Mouse (Mus musculus): ENCODE measurements around the gene Bach1. TPM values are rescaled to one million over a fixed set of nuclear protein-coding genes. Genes with fewer than 3 reads are reported as not detected.
A peak's percentile ranks its signal among the peaks of the same experiment; 100 is the strongest.

Bach1 gene
- polyA plus RNA-seq (2012; rRNA removed) = 6.8 and 8.9 TPM in 2 replicates

DNA sequence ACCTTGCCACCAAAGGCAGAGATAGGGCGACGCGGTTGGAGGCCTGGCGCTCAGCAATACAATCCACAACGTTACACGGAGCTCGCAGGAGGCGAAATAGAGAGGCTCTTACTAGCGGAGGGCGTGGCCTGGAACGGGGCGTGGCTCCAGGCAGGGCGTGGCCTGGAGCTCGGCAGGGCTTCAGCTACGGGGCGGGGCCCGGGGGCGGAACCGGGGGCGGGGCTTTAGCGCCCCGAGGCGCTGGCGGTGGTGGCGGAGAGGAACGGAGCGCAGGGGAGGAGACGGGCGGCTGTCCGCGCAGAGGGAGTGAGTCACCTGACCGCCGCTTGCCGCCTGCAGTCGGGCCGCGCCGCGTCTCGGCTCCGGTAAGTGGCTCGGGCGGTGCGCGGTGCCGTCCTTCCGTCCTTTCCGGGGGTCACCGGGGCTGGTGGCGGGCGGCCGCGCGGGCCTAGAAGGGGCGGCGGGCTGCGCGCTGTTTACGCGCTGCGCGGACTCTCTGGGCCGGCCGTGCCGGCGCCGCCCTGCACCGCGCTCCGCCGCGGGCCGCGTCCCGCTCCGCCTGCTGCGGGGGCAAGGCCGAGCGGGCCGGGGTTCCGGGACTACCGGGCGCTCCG is at the start of gene Bach1:
Bach1 (plus strand) TSS at position 254 of the 614 bp plus-strand sequence.
- peak; percentile 90 for DNase-seq (ENCODE audit: low spot score)

DNA sequence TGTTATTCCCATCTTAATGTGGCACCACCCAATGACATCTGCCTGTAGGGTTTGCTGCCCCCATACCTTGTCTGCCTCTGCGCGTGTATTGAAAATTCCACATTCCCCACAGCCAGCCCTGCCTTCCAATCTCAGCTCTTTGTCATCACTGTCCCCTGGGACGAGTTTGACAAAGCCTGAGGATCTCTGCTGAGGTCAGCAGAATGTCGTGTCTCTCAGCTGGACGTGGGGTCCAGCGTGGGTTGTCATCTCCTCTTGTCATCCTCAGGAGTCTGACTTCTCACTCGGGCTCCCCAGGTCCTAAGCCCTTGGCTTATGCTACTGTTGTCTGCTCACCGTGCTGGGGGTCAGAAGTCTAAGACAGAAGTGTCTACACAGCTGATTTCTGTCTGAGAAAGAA is 46.4 kb upstream of the Bach1 start:
- no peak for DNase-seq (ENCODE audit: low spot score)

DNA sequence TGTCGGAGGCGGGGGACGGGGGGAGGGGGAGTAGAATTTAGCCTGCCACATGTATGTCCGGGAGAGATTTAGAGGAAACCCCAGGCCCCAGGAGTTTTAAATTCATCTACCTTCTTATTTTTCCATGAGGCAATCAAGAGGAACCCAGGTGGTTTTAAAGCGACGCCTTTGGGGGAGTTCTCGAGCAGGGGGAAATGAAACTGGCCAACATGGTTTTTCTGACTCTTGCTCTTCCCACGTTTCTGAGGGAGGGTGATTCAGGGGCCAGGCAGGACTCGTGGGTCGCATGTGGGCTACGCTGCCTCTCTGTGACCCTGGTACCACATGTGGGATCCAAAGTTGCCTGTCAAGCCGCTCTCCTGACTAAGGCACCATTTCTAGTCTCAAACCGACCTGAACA is 45.8 kb upstream of the Bach1 start:
- no peak for DNase-seq (ENCODE audit: low spot score)

DNA sequence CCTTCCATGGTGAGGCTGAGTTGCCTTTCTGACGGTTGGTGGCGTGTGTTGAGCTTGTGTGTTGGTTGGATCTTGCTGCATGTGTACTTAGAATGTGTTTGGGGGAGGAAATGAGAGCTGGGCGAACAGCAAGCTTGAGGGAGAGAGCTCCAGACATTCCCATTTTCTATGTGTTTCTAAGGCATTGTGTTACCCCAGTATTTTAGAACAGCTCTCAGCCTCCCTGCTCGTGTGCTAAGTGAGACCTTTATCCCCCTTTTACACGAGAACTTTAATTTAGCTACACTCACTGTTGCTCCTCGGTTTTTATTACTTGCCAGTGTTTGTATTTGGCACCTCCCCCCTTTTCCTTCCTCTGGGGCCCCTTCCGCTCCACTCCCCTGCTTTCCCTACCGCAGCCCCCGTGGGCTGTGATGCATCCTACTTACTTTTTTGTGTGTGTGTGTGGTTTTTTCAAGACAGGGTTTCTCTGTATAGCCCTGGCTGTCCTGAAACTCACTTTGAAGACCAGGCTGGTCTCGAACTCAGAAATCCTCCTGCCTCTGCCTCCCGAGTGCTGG is 44.6 kb upstream of the Bach1 start:
- DNase-seq (ENCODE audit: low spot score) = no peak

DNA sequence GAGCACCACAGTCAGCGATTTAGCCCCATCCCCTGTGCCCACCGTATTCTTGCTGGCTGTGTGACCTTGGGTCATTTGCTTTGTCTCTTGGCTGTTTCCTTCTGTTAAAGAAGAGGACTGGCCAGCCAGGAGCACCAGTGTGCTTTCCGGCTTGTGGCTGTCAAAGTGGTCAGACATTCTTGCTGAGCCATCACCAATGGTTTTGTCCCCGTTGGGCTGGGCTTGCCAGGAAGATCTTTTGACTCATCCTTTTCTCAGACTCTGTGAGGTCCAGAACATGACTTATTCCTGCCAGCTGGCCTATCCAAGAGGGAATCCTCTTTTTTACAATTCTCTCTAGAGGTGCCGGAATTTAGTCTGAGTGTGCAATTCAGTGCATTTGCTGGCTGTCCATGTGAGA is 43.7 kb upstream of the Bach1 start:
- DNase-seq (ENCODE audit: low spot score) = no peak

DNA sequence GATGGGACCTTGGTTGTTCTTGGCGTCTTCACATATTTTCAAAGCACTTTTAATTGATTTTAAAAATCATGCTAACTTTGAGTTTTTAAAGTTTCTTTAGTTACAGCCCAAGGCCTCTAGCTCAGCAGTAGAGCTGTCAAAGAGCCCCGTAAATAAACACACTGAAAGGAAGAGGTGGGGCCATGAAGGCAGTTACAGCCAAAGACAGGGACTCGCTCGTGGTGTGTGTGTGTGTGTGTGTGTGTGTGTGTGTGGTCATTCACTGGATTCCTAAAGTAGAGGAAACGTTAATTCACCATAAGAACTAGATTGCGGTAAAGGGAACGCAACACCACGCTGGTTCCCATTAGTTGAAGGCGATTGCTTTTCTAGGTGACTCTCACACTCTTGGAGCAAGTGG is 43.2 kb upstream of the Bach1 start:
- DNase-seq (ENCODE audit: low spot score) = no peak

DNA sequence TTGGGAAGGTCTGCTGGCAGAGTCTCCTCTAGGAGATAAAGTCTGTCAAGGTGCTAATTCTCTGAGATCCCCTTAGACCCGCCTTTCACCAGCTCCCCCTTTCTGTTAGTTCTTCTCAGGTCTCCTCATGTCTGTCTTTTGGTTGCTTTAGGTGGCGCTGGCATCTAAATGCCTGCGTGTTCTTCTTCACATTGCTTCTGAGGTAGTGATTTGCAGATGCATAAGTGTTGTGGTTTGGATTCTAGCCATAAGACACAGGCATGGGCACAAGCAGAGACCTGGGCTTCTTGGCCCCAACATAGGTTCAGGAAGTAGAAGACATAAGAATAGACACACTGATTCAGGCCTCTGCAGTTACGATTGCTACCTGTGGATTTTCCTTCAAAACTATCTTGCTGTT is 42.0 kb upstream of the Bach1 start:
- no peak for DNase-seq (ENCODE audit: low spot score)

DNA sequence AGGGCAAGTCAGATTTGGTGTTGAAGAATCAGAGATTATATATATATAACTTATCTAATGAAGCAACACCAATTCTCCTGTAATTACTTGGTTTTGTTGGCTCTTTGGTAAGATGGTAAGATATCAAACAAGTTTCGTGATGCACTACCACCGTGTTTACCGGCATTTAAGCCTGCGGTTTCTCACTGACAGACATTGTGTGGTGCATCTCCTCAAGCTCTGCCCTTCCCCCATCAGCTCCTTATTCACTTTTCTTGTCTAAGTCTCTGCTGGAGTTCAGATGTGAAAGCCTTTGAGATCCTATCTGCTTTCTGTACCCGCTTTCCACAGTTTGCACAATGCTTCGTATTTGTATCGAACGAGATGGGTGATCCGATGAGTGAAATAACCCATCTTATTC is 41.5 kb upstream of the Bach1 start:
- DNase-seq (ENCODE audit: low spot score) = no peak

DNA sequence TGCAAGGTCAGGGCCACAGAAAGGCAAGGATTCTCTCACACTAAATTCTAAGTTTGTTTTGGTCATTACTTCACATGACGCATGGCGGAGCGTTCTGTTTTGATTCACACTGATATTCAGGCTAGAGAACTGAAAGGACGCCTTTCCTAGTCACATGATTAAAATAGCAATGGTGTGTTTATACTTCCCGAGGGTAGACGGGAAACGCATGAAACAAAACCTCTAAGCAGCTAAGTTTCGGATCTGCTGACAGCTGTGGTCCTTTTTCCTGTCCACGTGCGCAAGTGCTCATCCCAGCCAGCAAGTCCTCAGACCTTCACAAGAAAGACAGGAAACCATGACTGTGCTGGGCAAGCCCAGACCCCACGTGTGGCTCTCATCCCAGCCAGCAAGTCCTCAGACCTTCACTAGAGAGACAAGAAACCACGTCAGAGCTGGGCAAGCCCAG is 37.7 kb upstream of the Bach1 start:
- no peak for DNase-seq (ENCODE audit: low spot score)

DNA sequence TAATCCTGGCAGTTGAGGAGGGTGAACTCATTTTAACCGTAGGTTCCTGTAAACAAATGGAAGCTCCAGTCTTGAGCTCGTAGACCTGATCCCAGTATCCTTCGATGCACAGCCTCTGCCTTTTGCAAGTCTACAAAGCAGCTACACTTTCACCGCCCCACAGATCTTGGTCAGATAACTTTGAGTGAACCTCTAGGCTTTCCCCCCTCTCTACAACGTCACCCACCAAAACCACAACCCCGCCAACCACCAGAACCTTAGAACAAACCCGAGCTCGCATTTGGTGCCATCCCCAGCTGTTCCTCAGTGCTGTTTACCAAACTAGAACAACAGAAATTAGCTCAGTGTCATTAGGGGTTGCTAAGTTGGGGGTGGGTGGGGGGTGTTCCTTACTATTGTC is 37.1 kb upstream of the Bach1 start:
- DNase-seq (ENCODE audit: low spot score) = no peak

DNA sequence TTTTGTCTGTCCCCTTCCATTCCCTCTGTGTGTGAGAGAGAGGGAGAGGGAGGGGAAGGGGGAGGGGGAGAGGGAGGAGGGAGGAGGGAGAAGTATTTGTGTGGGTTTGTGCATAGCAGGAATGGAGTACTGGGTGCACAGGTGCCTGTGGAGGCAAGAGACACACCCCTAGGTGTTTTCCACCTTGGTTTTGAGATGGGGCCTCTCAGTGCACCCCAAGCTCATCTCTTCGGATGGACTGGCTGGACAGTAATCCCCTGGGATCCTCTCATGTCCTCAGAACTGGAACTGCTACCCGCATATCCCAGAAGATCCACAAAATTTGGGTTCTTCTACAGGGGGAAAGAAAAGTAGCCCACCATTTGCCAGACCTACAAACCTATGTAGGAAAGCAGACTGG is 36.2 kb upstream of the Bach1 start:
- DNase-seq (ENCODE audit: low spot score) = no peak

DNA sequence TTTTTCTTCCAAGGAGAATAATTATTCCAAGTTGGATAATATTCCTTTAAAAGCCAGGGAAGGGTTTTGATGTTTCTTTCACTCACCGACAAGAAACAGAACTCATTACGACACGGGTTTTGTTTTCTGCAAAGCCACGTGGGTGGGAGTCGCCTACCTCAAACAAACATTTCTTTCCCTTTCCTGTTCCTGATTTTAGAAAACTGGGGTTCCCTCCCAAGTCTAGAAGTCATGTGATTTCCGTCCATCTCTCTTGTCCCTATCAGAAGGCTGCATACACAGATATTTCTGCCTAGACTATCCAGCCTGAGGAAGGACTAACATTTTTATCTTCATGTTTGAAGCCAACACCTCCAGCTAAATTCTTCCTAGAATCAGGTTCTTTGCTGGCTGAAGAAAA is 34.9 kb upstream of the Bach1 start:
- no peak for DNase-seq (ENCODE audit: low spot score)

DNA sequence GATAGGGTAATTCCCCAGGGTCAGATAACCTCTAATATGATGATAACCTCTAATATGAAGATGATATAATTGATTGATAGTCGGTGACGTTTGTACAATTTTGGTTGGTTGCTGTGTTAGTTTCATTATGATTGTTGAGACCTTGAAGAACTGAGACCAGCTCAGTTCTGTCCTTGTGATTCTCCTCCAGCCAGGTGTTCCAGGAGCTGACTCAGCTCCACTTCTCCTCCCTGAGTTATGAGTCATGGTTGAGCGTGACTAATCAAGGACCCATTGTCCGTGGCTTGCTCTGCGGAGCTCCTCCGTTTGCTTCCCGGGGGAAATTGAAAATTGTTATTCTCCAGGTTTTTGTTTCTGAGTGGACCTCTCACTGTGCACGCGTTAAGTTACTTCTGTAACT is 33.5 kb upstream of the Bach1 start:
- no peak for DNase-seq (ENCODE audit: low spot score)

DNA sequence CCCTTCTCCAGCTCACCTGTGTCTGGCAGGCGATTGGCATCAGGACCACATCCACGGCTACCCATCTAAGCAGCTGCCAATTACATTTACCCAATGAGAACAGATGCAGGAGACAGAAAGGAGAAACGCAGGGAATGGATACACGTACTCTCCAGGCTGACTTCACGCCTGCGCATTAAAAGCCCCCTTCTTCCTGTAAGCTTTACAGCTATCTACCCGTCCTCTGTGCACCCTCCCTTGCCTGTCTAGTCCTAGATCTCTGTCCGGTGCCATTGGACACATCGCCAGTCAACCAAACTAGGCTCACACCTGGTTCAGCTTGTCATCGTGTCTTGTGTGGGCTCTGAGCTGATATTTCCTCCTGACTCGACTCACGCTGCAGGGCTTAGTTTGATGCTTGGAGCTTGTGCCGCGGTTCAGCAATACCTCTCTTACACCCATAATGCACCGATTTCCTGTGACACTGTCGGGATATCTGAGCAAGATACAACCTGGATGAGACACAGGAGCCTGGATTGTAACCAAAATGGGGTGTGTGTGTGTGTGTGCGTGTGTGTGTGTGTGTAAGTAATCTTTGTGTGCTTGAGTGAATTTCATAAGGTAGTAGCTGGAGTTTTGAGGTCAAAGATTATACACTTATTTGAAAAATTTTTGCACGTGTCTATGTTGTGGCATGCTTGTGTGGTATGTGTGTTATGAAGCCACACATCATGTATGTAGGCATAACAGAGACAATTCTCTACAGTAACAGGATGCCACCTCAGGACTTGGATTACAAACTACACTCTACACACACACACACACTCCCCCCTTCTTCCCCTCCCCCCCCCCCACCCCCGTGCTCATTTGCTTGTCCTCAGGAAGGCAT is 32.8 kb upstream of the Bach1 start:
- DNase-seq (ENCODE audit: low spot score) = no peak

DNA sequence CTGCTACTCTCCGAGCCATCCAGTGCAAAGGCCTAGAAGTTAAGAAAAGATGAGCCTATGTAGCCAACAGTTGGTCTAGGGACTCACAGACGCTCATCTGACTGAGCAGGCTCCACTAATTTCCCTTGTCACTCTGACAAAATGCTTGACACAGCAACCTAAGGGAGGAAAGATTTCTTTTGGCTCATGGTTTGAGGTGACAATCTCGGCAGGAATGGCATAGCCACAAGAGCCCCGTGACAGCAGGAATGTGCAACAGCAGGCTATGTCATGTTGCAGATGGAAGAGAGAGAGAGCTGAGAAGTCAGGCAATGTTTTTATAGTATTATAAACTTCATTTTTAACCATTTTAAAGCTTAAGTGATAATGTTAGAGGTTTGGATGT is 32.1 kb upstream of the Bach1 start:
- DNase-seq (ENCODE audit: low spot score) = no peak

DNA sequence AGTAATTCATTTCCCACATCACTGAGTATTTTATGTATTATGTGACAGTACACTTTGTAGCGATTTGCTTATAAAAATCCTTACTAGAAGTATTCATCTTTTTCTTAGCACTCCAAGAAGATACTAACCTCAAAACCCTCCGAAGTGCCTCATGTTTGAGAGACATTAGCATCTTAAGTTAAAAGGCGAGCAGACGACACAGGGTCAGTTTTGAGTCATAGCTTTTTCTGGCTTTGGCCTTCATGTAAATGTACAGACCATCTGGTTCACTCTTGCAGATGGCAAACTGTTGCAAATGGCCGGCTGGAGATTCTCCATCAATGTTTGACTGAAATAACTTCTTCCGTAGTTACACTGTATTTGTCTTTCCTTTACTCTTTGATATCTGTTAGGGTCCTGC is 30.7 kb upstream of the Bach1 start:
- DNase-seq (ENCODE audit: low spot score) = no peak

DNA sequence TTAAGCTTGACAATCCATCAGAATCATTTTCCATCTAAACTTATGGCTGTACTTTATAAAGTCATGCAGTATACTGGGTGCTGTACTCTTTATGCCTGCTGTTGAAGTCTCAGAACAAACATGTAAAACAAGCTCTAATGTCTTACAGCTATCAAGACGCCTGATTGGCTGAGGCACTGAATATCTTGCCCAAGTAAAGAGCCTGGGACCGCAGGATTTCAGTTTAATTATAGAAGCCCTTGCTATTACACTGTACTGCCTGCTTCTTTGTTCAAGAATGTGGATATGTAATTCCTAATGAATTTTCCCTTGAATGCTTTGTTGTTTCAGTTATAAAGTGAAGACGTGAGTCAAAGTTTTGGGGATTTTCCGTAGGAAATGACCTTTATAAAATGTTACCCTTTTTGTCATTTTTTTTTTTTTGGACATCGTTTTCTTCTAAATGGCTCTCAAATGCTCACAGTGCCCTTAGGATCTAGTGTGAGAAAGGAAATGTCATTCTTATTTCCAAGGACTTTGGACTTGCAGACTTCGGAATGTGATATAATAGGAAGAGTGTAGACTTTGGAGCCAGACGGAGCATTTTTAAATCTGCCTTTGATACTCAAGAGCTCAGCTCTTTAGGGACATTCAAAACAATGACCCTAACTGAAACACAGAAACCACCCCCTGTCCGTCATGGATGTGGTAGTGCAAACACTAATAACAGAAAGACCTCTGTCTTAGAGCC is 28.5 kb upstream of the Bach1 start:
- DNase-seq (ENCODE audit: low spot score) = no peak

DNA sequence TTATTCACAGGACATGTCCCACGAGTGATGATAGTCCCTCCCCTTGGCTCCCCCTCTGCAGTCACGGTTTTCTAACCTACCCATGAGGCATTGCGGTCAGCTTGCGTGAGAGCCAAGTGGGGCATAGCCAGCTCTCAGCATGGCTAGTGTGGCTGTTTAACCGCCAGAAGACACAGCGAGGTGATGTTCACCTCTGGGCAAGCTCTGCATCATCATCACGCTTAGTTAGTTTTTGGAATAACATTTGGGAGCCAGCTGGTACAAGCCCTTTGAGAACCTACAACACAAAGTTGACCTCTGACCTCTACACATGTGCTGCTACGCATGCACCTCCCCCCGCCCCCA is 28.0 kb upstream of the Bach1 start:
- no peak for DNase-seq (ENCODE audit: low spot score)

DNA sequence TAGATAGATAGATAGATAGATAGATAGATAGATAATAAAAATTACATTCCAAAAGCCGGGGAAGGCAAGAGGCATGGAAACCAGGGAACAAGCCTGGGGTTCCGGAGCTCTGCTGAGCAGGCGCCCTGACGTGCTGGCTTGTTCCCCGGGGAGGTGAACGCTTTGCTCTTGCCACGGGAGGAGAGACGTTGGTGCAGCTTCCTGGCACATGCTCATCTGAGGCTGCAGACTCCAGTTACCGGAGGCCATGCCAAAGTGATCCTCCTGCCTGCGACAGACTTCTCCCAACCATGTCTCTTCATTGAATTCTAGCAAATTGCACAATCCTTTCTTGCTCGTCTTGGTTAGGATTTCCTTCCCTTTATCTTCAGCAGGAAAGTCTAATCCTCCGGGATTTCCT is 27.4 kb upstream of the Bach1 start:
- no peak for DNase-seq (ENCODE audit: low spot score)

DNA sequence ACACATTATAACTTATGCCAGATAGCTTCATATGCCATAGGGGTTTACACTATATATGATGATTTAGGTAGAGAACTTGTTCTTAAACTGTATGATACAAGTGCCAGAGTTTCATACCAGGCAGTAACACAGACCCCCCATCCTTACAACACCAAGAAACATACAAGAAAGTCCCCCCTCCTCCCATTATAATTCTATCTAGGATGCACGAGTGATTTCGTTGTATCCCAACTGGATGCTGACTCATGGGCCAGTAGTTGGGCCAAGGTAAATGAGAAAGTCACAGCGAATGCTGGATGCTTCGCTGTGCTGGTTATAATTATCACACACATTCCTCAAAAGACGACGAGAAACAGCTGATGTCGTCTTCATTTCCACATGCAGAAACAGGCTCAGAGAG is 25.6 kb upstream of the Bach1 start:
- DNase-seq (ENCODE audit: low spot score) = no peak

DNA sequence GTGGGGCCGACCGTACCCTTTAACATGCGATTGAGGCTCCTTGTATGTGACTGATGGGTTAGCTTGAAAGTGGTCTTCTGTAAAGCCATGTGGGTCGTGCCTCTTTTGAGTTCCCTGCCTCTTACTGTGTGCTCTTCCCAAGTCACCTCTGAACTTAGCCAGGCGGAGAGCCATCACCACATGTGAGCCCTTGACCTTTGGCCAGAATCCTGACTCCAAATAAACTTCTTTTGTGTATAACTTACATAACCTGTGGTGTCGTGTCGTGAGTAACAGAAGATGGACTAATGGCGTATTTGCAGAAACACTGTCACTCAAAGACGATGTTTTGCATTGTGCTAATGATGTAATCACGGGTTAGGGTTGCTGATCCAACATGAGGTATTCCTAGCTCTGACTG is 22.6 kb upstream of the Bach1 start:
- no peak for DNase-seq (ENCODE audit: low spot score)

DNA sequence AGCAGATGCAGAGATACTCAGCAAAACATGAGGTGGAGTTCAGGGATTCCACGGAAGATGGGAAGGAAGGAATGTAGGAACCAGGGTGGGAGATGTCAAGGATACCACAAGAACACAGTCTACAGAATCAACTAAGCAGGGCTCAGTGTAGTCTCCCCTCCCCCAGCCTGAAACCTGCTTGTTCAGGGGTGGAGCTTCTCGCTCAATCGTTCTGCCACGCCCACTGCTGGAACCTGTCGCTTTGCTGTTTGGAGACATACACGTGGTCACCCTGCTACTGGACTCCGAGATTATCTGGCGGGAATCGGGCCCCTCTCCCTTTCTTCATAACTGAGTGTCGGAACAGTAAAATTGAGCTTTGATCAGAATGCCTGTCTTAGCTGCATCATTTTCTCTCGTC is 20.1 kb upstream of the Bach1 start:
- DNase-seq (ENCODE audit: low spot score) = no peak

All from urinary bladder, adult 2 months (tissue).